Mouse (Mus musculus) kidney, postnatal 10 days (tissue): ENCODE data around the gene Scnn1b.

Experiments used
- DNase-seq: peaks from one replicate; pipeline ENCODE4 v3.0.0; 2021; ENCODE audit warnings: mixed read lengths

The Scnn1b gene

GRCm38 (mm10) chr7:121924361-121924760 is 59.5 kb downstream of the Scnn1b start:
- DNase-seq = no peak

DNA sequence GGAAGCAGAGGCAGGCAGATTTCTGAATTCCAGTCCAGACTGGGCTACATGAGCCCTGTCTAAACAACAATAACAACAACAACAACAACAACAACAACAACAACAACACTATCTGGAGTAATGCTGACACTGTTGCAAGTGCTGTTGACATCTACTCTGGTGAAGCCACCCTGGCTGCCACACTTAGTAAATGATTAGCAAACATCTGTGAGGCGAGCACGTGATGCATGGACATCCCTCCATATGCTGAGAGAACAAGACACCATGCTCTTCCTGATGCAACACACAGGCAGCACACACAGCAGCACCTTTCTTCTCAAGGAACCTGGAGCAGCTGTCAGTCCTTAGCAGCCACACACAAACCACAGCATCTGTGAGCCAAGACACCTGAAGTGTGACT is 63.0 kb downstream of the Scnn1b start:
- DNase-seq = no peak

DNA sequence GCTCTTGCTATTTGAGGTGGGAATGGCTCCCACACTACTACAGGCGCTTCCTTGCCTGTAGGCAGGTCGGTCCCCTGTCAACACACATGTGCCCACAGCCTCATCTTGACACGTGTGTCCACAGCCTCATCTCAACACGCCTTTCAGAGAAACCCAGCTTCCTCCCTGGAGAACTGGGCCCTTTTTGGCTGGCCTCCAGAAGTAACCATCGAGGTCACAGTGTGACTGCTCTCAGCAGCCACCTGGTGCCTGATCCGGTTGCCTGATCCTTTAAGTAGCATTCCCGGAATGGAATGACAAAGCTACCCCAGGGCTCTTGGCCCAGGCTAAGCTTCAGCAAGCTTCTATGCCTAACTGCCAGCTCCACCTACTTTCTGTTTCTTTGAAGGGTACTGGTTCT is 66.4 kb downstream of the Scnn1b start:
- DNase-seq = peak; percentile 59

GRCm38 (mm10) chr7:121933675-121934074 is 68.8 kb downstream of the Scnn1b start:
- peak; percentile 31 for DNase-seq

DNA sequence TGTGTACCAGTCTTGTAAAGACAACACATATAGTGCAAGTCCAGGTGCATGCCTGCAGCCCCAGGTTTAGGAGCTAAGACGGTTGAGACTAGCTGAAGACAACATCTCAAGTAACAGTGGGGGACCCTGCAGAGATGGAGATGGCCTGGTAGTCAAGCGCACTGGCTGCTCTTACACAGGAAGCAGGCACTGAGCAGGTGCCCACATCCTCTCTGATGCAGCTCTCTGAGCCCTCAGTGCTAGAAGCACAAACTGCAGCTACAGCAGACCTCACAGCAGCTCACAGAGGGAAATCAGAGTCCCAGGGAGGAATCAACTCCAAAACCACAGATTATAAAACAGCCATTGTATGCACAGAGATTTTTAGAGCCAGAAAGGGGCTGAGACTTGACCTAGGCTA is 69.5 kb downstream of the Scnn1b start:
- no peak for DNase-seq

DNA sequence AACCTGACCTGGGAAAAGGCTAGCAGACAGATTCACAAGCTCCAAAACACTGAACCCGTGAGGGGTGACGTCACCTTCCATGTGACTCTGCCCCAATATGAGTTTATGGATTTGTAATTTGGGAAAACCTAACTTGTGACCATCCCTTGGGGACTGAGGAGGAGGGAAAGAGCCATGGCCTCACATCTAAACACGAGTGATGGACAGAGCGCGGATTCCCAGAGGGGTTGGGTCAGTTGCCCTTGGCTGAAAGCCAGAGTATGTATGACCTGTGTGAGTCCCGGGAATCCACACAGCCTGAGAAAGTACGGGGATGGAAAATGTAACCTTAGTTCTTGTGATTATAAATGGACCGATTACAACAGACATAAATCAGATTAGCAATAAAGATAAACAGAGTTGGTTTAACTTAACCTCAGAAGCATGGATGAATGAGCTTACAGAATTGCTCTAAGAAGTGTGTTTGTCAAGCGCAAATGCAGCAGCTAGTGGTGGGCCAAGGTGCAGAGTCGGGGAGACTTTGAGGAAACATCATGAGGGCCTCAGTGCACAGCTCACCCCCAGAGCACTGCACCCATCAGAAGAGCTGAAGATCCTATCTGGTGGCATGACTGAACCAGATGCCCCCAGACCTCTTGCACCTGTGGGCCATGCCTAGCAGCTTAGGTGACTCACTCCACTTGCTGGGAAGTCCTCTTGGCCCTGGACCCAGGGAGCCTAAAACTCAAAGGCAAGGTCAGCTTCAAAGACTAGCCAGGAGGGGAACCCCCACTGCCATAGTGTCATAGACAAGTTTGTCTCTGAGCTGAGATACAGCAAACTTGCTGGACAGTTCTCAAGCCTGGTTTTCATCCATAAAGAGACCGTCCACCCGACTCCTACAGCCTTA is 71.3 kb downstream of the Scnn1b start:
- peak; percentile 64 for DNase-seq

DNA sequence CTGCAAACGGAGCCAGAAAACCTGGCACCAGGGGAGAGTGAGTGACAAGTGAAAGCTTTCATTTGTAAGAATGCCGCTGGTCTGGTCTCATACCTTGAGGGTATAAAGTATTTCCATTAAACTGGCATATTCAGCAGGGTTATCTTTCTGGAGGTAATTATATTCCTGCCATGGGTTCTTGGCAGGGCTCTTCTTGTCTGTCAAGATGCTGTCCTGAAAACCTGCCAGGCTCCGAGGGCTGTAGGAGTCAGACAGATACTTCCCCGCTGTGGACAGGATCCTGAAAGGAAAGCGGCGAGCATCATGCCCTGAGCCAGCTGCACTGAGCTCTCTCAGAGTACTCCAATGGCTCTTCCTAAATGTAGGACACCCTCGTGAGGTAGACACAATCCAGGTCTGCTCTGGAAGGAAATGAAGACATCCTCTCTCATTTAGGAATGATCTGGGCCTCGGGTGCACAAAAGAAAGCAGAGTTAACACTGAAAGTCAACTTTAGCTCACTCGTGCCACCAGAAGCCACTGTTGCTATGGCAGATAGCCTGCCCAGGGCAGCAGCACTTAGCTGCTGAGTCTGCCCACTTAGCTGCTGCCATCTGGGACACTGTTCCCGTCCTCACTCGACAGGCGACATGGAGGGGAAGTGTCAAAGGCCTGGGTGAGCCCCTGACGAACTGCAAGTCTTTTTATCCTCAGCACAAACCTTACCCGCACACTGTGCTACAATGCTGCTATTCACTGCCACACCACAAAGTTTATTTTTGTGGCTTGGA is 72.2 kb downstream of the Scnn1b start:
- DNase-seq = no peak

DNA sequence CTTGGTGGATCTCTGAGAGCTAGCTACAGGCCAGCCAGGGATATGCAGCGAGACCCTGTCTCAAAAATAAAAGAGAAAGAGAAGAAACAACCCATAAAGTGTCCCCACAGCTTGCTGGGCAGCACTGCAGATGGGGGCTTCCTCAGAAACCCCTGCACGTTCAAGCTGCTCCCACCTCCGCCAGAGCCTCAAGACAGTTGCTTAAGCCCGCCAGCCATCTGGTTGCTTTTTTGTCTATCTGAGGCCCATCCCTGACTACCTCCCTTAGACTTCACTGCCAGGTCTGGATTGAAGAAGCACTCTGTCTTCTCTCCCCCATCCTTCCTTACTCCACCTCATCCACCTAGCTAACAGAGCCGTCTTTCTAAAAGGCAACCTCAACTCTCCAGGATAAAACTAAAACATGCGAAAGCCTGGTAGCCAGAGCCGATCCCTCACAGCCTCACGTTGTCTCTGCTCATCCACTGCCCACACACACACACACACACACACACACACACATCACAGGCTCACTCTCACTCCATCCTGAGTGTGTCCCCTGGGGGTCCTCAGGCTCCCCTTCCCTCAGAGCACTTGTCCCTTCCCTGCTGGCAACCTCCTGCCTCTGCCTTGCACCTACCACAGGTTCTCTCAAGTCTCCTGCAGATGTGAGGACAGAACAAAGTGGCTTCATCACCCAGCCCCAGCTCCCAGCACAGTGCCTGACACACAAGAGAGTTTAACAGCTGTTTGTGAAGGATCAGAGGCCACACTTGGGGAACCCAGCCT is 73.5 kb downstream of the Scnn1b start:
- DNase-seq = no peak

DNA sequence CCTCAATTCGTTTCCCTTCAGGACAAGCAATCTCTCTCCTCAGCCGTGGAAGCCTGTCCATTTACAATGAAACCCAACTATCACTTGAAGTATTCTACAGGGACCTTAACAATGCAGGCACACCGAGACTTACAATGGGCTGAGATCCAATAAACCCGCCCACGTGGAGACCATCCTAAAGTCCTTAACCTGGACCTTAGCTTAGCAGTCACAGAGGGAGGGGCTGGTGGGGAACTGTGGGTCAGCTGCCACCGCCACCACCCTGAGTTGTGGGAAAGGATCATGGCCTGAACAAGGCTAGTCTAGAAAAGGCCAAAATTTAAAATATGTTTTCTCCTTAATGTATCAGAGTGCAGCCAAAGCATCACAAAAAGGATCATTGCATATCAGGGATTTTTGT is 74.4 kb downstream of the Scnn1b start:
- no peak for DNase-seq

- no peak for DNase-seq
Measured at GRCm38 (mm10) chr7:121939729-121940128, 74.9 kb downstream of the Scnn1b start.

DNA sequence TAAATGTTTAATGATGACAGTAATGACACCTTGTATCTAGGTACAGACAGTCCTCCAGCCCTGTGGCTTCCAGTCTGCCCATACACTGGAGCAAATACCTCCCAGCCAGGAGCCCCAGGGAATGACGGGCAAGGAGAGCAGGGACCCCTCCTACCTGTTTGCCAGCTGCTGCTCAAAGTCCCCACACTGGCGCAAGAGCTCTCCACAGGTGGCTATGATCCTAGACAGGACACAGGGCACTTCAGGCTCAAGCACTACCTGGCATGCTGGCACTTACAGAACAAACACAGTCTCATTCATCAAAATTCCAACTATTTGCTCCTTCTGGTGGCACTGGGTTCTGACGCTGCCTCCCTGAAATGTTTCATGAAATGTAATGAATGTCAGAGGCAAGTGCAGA is 76.2 kb downstream of the Scnn1b start:
- DNase-seq = no peak

- DNase-seq = no peak
Measured at GRCm38 (mm10) chr7:121941640-121942039, 76.8 kb downstream of the Scnn1b start.

GRCm38 (mm10) chr7:121942371-121942770 is 77.5 kb downstream of the Scnn1b start:
- no peak for DNase-seq

DNA sequence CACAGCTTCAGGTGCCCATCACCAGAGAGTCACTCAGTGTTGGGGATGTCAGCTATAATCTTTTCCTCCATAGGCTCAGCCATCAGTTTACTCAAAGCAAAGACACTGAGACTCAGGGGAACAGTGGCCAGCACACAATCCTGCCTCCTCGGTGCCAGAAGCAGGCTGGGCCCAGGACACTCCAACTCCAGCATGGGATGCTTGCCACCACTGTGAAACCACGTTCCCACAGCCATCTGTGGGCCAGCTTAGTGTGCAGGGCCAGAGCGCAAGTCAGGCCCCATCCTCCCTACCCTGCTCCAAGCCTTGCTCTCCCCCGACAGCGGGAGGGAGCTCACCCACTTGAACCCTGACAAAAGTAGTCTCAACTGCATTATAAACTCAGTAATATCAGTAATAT is 81.4 kb downstream of the Scnn1b start:
- no peak for DNase-seq

DNA sequence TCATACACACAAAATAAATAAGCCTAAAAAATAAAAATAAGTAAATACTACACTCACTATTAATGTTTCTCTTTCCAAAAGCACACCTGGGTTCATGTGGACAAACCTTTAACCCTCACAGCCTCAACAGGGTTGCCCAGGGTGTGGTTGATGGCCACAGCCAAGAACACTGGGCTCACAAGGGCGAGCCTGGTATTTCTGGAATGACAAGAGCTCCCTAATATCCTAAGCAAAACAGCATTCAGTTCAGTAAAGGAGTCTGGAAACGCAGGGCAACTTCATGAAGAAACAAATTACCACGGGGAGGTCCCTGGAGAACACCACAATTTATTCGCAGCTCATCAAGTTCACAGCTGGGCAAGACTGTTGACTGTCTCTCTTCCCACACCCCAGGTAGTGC is 82.7 kb downstream of the Scnn1b start:
- DNase-seq = no peak

DNA sequence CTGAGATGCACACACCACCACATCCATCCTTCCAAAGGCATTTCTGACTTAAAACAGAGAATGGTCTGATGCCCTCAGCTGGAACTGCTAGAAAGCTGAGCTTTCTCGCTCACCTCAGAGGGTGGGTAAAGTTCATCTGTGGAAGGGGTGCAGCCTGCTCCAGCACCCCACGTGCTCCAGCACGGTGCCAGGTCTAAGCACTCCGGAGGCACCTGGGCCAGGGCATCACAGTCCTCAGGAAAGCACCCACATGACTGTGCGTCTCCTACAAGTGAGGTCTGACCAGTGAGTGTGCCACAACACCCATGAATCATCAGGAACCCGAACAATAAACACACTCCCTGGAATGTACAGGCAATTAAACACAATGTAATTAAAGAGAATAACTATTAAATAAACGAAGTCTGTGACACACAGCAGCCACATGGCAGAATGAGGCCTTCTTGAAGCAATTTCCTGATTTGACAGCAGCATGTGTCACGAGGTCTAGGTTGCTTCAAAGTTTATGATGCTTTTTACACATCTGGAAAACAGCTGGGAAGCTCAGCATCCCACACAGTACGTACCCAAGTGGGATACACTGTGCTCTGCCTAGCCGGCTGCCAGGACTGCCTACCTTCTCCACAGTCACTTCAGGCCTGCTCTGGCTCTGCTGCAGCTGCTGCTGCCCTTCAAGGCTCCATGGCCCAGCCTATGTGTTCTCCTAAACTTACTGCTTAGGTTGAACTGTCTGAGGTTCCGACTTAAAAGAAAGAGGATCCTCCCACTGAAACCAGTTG is 90.2 kb downstream of the Scnn1b start:
- DNase-seq = no peak

DNA sequence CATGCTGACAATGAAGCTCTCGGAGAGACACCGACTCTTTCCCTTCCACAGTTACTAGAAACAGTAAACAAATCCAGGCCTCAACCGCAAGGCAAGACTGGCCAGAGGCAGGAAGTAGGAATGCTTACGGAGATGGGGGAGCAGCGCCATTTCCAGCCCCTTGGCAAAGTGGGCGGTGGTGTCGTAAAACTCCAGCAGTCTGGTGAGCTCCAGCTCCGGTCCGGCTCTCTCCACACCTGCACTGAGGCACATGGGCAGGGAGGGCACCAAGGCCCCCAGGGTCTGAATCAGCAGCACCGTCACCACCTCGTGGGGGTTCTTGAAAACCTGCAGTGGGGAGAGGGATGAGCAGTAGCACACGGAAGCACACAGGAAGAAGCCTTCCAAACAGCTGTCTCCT is 91.0 kb downstream of the Scnn1b start:
- DNase-seq = no peak

DNA sequence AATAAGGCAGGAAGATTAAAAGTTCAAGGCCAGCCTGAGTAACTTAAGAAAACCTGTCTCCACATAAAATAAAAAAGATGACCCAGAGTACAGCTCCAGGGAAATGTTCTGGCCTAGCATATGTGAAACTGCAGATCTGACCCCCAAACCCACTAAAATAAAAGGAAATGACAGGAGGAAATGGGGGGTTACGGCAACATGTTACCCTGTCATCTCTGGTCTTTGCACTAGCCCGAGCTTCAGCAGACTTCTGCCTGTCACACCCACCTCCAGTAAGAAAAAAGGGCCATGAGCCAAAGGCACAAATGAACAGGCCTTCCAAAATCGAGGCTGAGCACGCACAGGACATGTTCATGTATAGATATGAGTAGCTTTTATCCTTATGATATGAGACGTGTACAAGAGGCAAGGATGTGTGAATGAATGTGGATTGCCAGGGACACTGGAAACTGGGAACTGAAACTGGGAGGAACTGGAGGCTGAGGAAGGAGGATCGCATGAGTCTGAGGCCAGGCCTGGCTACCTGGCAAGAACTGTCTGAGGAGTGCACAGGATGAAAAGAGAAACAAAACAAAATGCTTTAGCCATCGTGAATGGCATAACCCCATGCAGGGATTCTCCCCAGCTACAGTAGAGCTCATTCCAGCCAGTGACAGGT is 97.2 kb downstream of the Scnn1b start:
- DNase-seq = no peak

GRCm38 (mm10) chr7:121962571-121962959 is 97.7 kb downstream of the Scnn1b start:
- no peak for DNase-seq

DNA sequence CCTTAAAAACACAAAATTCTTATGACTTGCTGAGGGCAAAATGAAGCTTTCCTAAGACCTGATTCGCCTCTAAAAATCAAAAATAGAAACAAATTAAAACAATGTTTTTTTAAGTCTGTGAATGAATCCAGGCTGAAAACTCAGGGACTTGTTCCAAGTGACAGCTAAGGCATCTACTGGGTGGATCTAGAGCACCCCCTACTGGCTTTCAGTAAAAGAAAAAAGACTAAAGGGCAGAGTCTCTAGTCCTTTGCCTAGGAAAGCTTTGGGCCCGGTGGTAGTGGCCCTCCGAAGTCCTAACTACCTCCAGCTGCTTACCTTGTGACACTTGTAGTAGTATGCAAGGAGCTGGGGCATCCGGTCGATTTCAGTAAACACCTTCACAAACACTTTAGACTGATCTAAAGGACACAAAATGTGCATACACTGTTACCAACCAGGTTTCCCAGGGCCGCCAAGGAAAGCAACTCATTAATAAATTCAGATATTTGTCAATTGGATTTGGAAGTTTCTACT is 99.1 kb downstream of the Scnn1b start:
- peak; percentile 60 for DNase-seq

DNA sequence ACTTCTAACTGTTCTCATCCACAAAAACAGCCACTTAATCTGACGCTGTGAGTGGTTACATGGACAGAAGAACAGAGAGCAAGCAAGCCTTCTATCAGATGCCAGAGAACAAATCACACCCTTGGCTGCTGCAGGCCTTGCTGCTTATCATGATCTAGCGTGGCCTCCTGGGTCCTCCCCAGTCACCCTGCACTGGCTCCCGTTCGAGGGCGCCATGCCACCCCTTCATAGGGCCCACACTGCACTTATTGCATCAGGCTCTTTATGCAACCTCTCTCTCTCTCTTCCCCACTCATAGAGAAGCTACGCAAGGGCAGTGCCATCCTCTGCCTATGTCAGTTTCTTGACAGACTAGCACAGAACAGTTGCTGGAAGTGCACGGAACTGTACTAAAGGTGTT is 101.3 kb downstream of the Scnn1b start:
- DNase-seq = no peak
